Mouse (Mus musculus) limb, embryonic 10.5 days (tissue): ENCODE data around the gene Tmem206. TPM values are rescaled to one million over a fixed set of nuclear protein-coding genes. Genes with fewer than 3 reads are reported as not detected.

Experiments
- DNase-seq: peaks from one replicate; pipeline ENCODE4 v3.0.0-alpha.2; 2017; ENCODE audit warnings: low spot score
- H3K27ac ChIP-seq: fragments of 300-500 bp; sonication (generic); 2 replicates; pipeline ENCODE4 v1.5.1; 2016; ENCODE audit warnings: mild to moderate bottlenecking
- H3K27me3 ChIP-seq: fragments of 300-500 bp; sonication (generic); 2 replicates; pipeline ENCODE4 v1.6.1; 2016; ENCODE audit warnings: low read depth, mild to moderate bottlenecking; ENCODE audit not compliant: poor library complexity, severe bottlenecking
- H3K36me3 ChIP-seq: fragments of 300-500 bp; sonication (generic); 2 replicates; pipeline ENCODE4 v1.6.1; 2016; ENCODE audit warnings: mild to moderate bottlenecking, moderate library complexity
- H3K4me1 ChIP-seq: fragments of 300-500 bp; sonication (generic); 2 replicates; pipeline ENCODE4 v1.6.1; 2016
- H3K4me3 ChIP-seq: fragments of 300-500 bp; sonication (generic); 2 replicates; pipeline ENCODE4 v1.5.1; 2016; ENCODE audit warnings: mild to moderate bottlenecking, moderate library complexity
- H3K9me3 ChIP-seq: fragments of 300-500 bp; sonication (generic); replicated peaks from 2 replicates; pipeline ENCODE4 v1.6.1; 2016; ENCODE audit warnings: mild to moderate bottlenecking
- WGBS: fragments of 180-500 bp; shearing (Covaris S2); methylation state at CpG from one replicate; pipeline ENCODE4 v1.1.7; 2016; 5-methylcytosine and 5-hydroxymethylcytosine counted together
- polyA plus RNA-seq: library from polyadenylated mRNA; unstranded; fragments of >200 nt; fragmentation: Nextera tagmentation; extraction: Ambion mirVana; gene quantifications from 2 replicates; pipeline ENCODE4 v1.2.1, GENCODE M21; 2016

Tmem206 gene
- polyA plus RNA-seq, 1 experiment from 2014 or later = 27.0 TPM

DNA sequence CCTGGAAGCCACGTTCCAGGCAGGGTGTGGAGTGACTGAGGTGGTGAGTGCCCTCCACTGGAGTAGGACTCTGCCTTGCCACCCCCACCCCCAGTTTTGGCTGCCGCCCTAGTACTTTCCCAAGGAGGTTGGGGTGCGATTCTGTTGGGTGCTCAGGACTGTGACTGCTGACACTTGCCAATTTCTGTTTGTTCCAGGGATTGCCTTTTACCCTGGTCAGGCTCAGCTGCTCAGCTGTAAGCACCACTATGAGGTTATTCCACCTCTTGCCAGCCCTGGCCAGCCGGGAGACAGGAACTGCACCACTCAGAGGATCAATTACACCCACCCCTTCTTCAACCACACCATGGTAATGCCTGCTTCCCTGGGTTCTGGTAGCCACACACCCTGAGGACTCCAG is 14.8 kb downstream of the Tmem206 start:
- H3K36me3 ChIP-seq = peaks cover 96% of the 10 kb centered on the region
- H3K4me1 ChIP-seq = no peaks in the 10 kb centered on the region; the same call in 1 of the 2 replicates
- no peaks in the 10 kb centered on the region for H3K27me3 ChIP-seq
- DNase-seq = no peak
- 86% methylated on average over 4 of the region's 4 CpGs for WGBS
- no peak overlapping the region for H3K4me3 ChIP-seq
- H3K27ac ChIP-seq = no peak overlapping the region
- no peaks in the 10 kb centered on the region for H3K9me3 ChIP-seq

- no peak overlapping the region for H3K4me3 ChIP-seq
- H3K36me3 ChIP-seq = peaks cover 94% of the 10 kb centered on the region
- H3K4me1 ChIP-seq = no peaks in the 10 kb centered on the region; the same call in 1 of the 2 replicates
- no peak overlapping the region for H3K27ac ChIP-seq
- WGBS = 93% methylated on average over 8 of the region's 8 CpGs
- H3K9me3 ChIP-seq = no peaks in the 10 kb centered on the region
- DNase-seq = no peak
- no peaks in the 10 kb centered on the region for H3K27me3 ChIP-seq
Measured at GRCm38 (mm10) chr1:191347602-191348001, 21.9 kb downstream of the Tmem206 start.

GRCm38 (mm10) chr1:191348592-191348991 is 22.9 kb downstream of the Tmem206 start:
- no peak for DNase-seq
- 86% methylated on average over 2 of the region's 2 CpGs for WGBS
- Histone ChIP-seq H3K4me1 (peaks cover 8% of the 10 kb centered on the region), H3K9me3 (no peaks in the 10 kb centered on the region), H3K4me3 (no peak overlapping the region), H3K36me3 (peaks cover 93% of the 10 kb centered on the region), H3K27me3 (no peaks in the 10 kb centered on the region), H3K27ac (no peak overlapping the region)

- H3K27me3 ChIP-seq = no peaks in the 10 kb centered on the region
- H3K9me3 ChIP-seq = no peaks in the 10 kb centered on the region
- peaks cover 93% of the 10 kb centered on the region for H3K36me3 ChIP-seq
- no peak overlapping the region for H3K4me3 ChIP-seq
- DNase-seq = no peak
- 70% methylated on average over 5 of the region's 5 CpGs for WGBS
- no peak overlapping the region for H3K27ac ChIP-seq
- H3K4me1 ChIP-seq = peaks cover 12% of the 10 kb centered on the region
Measured at GRCm38 (mm10) chr1:191348996-191349395, 23.3 kb downstream of the Tmem206 start.

- H3K27ac ChIP-seq = no peak overlapping the region
Measured at GRCm38 (mm10) chr1:191349486-191350037, 23.9 kb downstream of the Tmem206 start.

GRCm38 (mm10) chr1:191350355-191350754 is 24.6 kb downstream of the Tmem206 start:
- H3K4me3 ChIP-seq = no peak overlapping the region
- peaks cover 14% of the 10 kb centered on the region for H3K4me1 ChIP-seq
- no peak for DNase-seq
- no peaks in the 10 kb centered on the region for H3K9me3 ChIP-seq
- H3K36me3 ChIP-seq = peaks cover 94% of the 10 kb centered on the region
- no peaks in the 10 kb centered on the region for H3K27me3 ChIP-seq
- H3K27ac ChIP-seq = no peak overlapping the region
- 93% methylated on average over 5 of the region's 5 CpGs for WGBS

More at GRCm38 (mm10) chr1:191349486-191350037, 23.9 kb downstream of the Tmem206 start:
- H3K4me3 ChIP-seq = no peak overlapping the region
- H3K27me3 ChIP-seq = no peaks in the 10 kb centered on the region
- peaks cover 94% of the 10 kb centered on the region for H3K36me3 ChIP-seq
- H3K4me1 ChIP-seq = peaks cover 14% of the 10 kb centered on the region
- no peaks in the 10 kb centered on the region for H3K9me3 ChIP-seq
- DNase-seq = no peak
- 90% methylated on average over 23 of the region's 23 CpGs for WGBS

- H3K4me3 ChIP-seq = no peak overlapping the region
- 78% methylated on average over 14 of the region's 14 CpGs for WGBS
- H3K9me3 ChIP-seq = no peaks in the 10 kb centered on the region
- peak overlapping the region; percentile 75; the same call in 1 of the 2 replicates for H3K27ac ChIP-seq
- H3K36me3 ChIP-seq = peaks cover 89% of the 10 kb centered on the region
- H3K27me3 ChIP-seq = no peaks in the 10 kb centered on the region
- DNase-seq = peak; percentile 58
- peaks cover 24% of the 10 kb centered on the region for H3K4me1 ChIP-seq
Measured at GRCm38 (mm10) chr1:191352786-191353488, 27.2 kb downstream of the Tmem206 start.

DNA sequence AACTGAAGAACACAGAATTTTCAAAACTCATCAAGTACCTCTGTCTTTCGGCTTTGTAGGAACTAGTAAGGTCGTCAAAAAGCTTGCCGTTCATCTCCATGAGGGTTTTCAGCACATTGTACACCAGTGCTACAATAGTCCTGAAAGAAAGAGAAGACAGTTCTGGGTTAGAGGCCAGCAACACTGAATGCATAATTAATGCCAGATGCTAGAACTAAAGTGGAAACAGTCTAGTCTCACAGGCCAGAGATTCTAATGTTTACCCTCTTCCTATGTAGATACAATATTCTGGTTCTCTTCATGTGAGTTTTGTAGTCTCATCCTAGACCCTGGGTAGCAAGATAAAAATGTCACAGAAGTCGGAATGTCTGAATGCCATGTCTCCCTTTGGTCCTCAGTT is 28.1 kb downstream of the Tmem206 start:
- Histone ChIP-seq H3K4me3 (no peak overlapping the region), H3K36me3 (peaks cover 90% of the 10 kb centered on the region), H3K27me3 (no peaks in the 10 kb centered on the region), H3K9me3 (no peaks in the 10 kb centered on the region), H3K27ac (0 out of 2 replicates have a peak overlapping the region, but pooled peaks have one; percentile 75), H3K4me1 (peaks cover 24% of the 10 kb centered on the region)
- WGBS = 67% methylated on average over 4 of the region's 4 CpGs
- DNase-seq = no peak

GRCm38 (mm10) chr1:191356936-191357335 is 31.2 kb downstream of the Tmem206 start:
- Histone ChIP-seq H3K36me3 (peaks cover 76% of the 10 kb centered on the region), H3K27ac (no peak overlapping the region), H3K4me1 (peaks cover 24% of the 10 kb centered on the region), H3K4me3 (no peak overlapping the region), H3K27me3 (no peaks in the 10 kb centered on the region), H3K9me3 (no peaks in the 10 kb centered on the region)
- DNase-seq = no peak
- WGBS = 78% methylated on average over 1 of the region's 1 CpGs

DNA sequence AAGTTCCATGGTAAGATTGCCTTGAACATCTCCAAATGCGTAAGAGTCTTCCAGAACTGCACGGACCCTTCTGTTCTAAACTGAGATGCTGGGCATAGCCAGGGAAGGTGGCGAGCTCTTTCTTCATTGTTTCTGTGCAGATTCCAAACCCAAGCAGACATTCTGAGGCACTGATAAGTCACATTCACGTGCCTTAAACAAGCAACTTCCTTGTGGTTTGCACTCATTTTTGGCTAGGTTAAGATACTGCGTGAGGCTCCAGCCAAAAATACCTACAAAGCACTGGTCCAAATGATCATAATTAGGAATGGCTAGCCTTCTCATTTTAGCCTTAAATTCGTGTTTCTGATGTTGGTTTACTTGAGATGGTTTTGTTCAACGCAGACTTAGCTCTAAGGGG is 33.8 kb downstream of the Tmem206 start:
- H3K9me3 ChIP-seq = no peaks in the 10 kb centered on the region
- DNase-seq = no peak
- no peaks in the 10 kb centered on the region for H3K27me3 ChIP-seq
- H3K36me3 ChIP-seq = peaks cover 56% of the 10 kb centered on the region
- H3K27ac ChIP-seq = no peak overlapping the region
- H3K4me3 ChIP-seq = no peak overlapping the region
- 93% methylated on average over 7 of the region's 7 CpGs for WGBS
- peaks cover 10% of the 10 kb centered on the region for H3K4me1 ChIP-seq

- no peak for DNase-seq
- Histone ChIP-seq H3K27ac (no peak overlapping the region), H3K27me3 (no peaks in the 10 kb centered on the region), H3K9me3 (no peaks in the 10 kb centered on the region), H3K4me1 (peaks cover under 1% of the 10 kb centered on the region), H3K4me3 (no peak overlapping the region), H3K36me3 (peaks cover 29% of the 10 kb centered on the region)
- WGBS = 93% methylated on average over 6 of the region's 6 CpGs
Measured at GRCm38 (mm10) chr1:191362412-191362811, 36.7 kb downstream of the Tmem206 start.

GRCm38 (mm10) chr1:191364477-191364876 is 38.8 kb downstream of the Tmem206 start:
- no peak overlapping the region for H3K4me3 ChIP-seq
- no peaks in the 10 kb centered on the region for H3K9me3 ChIP-seq
- H3K27ac ChIP-seq = no peak overlapping the region
- H3K4me1 ChIP-seq = no peaks in the 10 kb centered on the region
- H3K27me3 ChIP-seq = no peaks in the 10 kb centered on the region
- peaks cover 21% of the 10 kb centered on the region for H3K36me3 ChIP-seq
- WGBS = 70% methylated on average over 4 of the region's 4 CpGs
- DNase-seq = no peak

DNA sequence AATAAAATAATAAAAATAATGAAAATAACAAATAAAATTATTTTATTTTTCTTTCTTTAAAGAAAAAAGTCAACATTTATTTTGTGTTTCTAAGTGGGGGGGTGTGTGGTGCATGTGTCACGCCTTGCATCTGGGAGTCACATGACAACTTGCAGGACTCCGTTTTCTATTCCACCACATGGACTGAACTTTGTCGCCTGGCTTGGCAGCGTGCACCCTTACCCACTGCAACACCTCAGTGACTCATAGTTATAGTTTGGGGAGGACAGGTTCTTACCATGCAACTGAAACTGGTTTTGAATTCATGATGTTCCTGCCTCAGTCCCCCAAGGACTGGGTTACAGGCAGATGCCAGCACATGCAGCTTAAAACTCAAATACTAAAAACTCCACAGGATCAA is 42.5 kb downstream of the Tmem206 start:
- 89% methylated on average over 4 of the region's 4 CpGs for WGBS
- Histone ChIP-seq H3K36me3 (peaks cover 28% of the 10 kb centered on the region), H3K27ac (no peak overlapping the region), H3K4me3 (no peak overlapping the region), H3K27me3 (no peaks in the 10 kb centered on the region), H3K4me1 (no peaks in the 10 kb centered on the region), H3K9me3 (no peaks in the 10 kb centered on the region)
- no peak for DNase-seq
